Mouse (Mus musculus): ENCODE measurements at regions not wholly inside any gene's neighbourhood (a gene's known extent, or its start where the extent isn't known, plus 50 kb on each side); places are given as distances from the start of the nearest gene placed in this dataset.

- no peak for DNase-seq (ENCODE audit: low spot score in 2 of 2)
These were observed 131.8 kb downstream of the Klf5 start for GRCm38 (mm10) chr14:99430323-99430722.

DNA sequence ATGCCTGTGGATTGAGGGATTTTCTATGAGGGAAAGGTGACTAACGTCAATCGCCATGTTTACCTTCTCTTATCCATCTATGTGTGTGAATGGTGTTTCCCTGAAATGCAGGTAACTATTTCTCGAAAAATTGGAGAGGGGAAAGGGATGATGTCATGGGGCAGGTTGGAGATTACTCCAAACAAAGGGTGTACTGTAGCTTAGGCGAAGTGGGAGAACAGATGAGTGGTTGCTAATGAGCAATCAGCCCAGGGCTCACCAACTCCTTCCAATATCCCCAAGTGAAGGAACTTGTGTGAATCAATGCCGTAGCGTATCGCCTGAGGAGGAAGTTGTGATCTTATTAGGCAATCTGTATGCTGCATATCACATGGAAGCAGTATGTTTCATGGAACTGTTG, 133.2 kb downstream of the Klf5 start:
- no peak for DNase-seq (ENCODE audit: low spot score in 2 of 2)

GRCm38 (mm10) chr14:99434645-99435044, 136.2 kb downstream of the Klf5 start:
- DNase-seq (ENCODE audit: low spot score in 2 of 2) = no peak

- DNase-seq (ENCODE audit: low spot score in 2 of 2) = no peak
These were observed 137.0 kb downstream of the Klf5 start for GRCm38 (mm10) chr14:99435512-99435911.

DNA sequence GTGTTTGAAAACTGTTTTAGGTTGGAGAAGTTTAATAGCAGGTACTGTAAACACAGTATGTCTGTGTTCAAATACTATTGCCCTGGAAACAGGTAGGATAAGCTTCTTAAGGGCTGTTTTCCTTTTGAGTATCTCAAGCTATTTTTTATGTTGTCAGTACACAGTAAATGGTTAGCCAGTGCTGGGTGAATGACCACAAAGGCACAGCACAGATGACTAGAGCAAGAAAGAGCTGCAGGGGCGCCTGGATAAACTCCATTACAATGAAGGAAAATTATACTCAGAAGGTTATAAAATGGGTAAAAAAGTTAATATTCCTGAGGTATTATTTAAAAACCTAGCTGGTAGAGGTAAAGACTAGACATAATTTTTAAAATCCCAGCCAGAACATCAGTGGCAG, 137.6 kb downstream of the Klf5 start:
- no peak for DNase-seq (ENCODE audit: low spot score in 2 of 2)

DNA sequence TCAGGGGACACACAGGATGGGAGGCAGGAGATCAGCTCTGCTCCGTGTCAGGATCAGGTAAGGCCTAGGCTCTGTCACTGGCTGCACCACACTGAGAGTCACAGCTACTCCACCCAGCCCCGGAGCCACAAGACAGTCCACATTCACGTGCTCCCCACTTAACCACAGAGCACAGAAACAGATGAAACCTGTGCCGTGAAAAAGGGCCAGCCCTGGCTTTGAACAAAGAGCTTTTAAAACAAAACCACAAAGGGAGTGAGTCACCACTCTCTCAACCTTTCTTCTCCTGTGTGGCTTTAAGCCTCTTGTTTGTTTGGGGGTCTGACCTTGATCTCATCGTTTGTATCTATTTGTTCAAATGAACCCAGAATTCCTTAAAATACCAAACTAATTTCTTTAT, 150.6 kb downstream of the Klf5 start:
- no peak for DNase-seq (ENCODE audit: low spot score in 2 of 2)

DNA sequence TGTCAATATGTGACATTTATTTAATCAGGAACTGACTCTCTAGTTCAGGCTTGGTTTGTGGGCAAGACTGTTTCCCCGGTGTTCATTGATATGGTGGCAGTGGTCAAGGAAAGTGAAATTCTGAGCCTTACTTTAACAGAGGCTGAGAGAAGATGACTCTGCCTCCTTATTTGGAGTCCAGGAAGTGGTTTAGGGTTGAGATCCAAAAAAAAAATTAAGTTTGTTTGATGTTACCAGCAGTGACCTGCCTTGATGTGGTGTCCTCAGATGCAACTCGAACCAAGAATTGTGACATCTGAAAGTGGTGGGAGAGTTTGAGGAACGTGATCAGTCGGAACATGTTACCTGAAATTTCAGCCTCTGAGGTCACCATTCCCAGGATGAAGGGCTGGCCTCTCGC, 151.4 kb downstream of the Klf5 start:
- no peak for DNase-seq (ENCODE audit: low spot score in 2 of 2)

GRCm38 (mm10) chr14:99451110-99451795, 152.8 kb downstream of the Klf5 start:
- DNase-seq (ENCODE audit: low spot score in 2 of 2) = no peak

DNA sequence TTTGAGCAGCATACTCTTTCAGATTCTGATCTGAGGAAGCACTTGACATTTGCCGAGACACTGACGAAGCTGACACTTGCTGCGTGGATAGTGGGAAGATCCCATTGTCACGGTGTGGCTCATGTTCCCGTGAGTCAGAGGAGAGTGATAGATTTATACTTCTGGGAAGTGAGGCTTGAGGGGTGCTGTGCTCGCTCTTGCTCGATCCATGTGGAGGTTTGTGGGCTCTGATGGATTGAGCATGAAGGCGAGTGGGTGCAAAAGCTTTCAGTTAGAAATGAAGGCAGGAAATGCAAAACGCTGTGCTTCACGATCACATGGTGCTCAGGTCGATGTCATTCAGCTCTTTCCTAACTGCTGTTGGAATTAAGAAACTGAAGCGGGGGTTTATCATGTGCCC, 155.4 kb downstream of the Klf5 start:
- no peak for DNase-seq (ENCODE audit: low spot score in 2 of 2)

- peak in 1 of 2 experiments; percentile 10 for DNase-seq (ENCODE audit: low spot score in 2 of 2)
These were observed 158.1 kb downstream of the Klf5 start for GRCm38 (mm10) chr14:99456555-99456954.

- DNase-seq (ENCODE audit: low spot score in 2 of 2) = no peak
These were observed 159.1 kb downstream of the Klf5 start for GRCm38 (mm10) chr14:99457573-99457972.

GRCm38 (mm10) chr14:99472111-99472510, 173.6 kb downstream of the Klf5 start:
- DNase-seq (ENCODE audit: low spot score in 2 of 2) = no peak

- DNase-seq (ENCODE audit: low spot score in 2 of 2) = no peak
These were observed 176.8 kb downstream of the Klf5 start for GRCm38 (mm10) chr14:99475271-99475670.

GRCm38 (mm10) chr14:99480325-99481077, 182.0 kb downstream of the Klf5 start:
- no peak for DNase-seq (ENCODE audit: low spot score in 2 of 2)

- DNase-seq (ENCODE audit: low spot score in 2 of 2) = no peak
These were observed 189.5 kb downstream of the Klf5 start for GRCm38 (mm10) chr14:99487981-99488380.

DNA sequence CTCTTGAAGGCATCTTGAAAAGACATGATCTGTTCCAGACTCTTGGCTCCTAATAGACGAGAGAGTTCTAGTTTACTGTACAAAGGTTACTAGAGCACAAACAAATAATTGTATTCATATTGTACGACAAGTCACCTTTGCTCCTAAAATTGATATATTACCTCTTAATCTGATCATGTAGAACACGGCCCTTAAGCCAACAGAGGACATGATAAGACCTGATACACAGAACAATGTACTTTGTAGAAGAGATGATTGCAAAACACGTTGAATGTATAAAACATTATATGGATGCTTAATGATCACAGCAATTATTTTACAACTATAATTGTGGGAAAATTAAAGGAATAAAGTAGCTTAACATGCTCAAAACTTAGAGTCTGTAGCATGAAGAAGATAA, 194.7 kb downstream of the Klf5 start:
- DNase-seq (ENCODE audit: low spot score in 2 of 2) = no peak

DNA sequence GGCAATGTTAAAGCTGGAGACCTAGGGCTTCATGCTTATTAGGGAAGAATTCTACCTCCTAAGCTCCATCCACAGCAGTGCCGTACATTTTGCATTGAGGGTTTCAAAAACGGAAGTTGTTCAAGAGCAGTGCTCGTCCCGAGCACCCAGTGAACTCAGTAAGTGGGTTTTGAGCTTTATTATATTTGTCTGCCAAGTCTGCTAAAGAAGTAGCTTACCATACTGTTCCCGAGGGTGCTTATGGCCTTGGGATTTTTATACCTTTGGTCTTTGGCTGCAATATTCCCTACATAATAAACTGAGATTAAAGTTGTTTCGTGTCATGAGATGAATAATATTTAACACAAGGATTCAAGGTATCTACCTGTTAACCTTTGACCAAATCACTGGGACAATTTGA, 195.2 kb downstream of the Klf5 start:
- DNase-seq (ENCODE audit: low spot score in 2 of 2) = no peak

DNA sequence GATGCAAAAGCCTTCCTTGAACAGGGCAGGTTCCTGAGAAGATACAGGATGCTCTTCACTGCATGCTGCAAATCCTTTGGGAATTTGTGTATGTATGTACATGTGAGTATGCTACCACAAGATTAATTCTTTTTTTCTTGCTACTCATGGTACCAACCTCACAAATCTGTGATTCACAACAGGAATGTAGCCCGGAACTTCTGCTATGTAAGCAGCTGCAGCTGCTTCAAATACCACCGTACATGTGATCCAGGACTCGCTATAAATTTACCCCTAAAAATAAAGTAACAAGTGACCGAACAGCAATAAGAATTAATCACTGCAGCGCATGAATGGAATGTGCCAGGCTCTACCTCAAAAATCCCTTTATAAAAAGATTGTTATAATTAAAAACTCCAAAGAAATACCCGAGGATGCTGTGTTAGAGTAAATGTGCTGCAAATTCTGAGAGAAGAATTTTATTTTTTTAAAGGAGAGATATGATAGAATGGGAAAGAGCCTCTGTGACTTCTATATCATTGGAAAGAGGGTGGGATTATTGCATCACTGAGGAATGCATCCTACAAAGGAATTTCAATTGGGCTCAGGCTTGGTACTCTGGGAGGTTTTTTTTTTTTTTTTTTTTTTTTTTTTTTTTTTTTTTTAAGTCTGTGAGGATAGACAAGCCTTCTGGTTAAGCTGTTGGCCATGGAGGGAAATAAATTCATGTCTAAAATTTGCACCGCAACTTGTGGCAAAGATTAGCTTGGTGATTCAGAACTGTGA, 201.2 kb downstream of the Klf5 start:
- DNase-seq (ENCODE audit: low spot score in 2 of 2) = no peak

GRCm38 (mm10) chr14:99504909-99505308, 206.4 kb downstream of the Klf5 start:
- no peak for DNase-seq (ENCODE audit: low spot score in 2 of 2)

GRCm38 (mm10) chr14:99509696-99510536, 211.4 kb downstream of the Klf5 start:
- no peak for DNase-seq (ENCODE audit: low spot score in 2 of 2)

DNA sequence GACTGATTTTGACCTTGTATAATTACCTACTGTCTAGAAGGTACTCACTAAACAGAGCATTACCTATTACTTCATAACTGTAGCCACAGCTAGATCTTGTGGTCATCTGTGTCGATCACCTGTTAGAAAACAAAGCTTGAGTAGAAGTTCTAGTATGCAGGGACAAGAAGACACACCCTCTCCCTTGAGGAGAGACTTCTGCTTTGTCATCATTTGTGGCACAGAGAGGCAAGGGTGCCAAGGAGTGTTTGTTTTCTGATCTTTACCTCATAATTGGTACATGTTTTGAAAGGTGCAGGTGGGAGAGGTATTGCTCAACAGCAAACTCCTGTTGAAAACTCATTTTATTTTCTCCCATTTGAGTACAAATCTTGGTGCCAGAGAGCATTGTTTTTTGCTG, 217.0 kb downstream of the Klf5 start:
- no peak for DNase-seq (ENCODE audit: low spot score in 2 of 2)
